Mouse (Mus musculus) kidney, adult 2 months (tissue): ENCODE data around the gene Ssx2ip. TPM values are rescaled to one million over a fixed set of nuclear protein-coding genes. Genes with fewer than 3 reads are reported as not detected.

Experiments used
- DNase-seq: peaks from one replicate; pipeline ENCODE4 v3.0.0; 2021
- H3K27ac ChIP-seq: fragments of 200-500 bp; 2 replicates; pipeline ENCODE4 v1.5.1; 2012; ENCODE audit warnings: low read depth, low read length, control low read depth, inconsistent platforms; ENCODE audit not compliant: insufficient read depth
- H3K27me3 ChIP-seq: fragments of 200-500 bp; replicated peaks from 2 replicates; pipeline ENCODE4 v1.6.1; 2012; ENCODE audit warnings: mild to moderate bottlenecking, moderate library complexity, low read length, inconsistent platforms; ENCODE audit not compliant: control insufficient read depth, insufficient read depth
- H3K36me3 ChIP-seq: fragments of 200-500 bp; 2 replicates; pipeline ENCODE4 v1.6.1; 2012; ENCODE audit warnings: mild to moderate bottlenecking, moderate library complexity, low read length, inconsistent platforms; ENCODE audit not compliant: control insufficient read depth, insufficient read depth
- H3K4me1 ChIP-seq: fragments of 200-500 bp; 2 replicates; pipeline ENCODE4 v1.6.1; 2011; ENCODE audit warnings: low read length; ENCODE audit not compliant: control insufficient read depth, insufficient read depth
- H3K4me3 ChIP-seq: fragments of 200-500 bp; 2 replicates; pipeline ENCODE4 v1.5.1; 2011; ENCODE audit warnings: mild to moderate bottlenecking, low read depth, low read length, control low read depth; ENCODE audit not compliant: insufficient read depth
- CTCF ChIP-seq: fragments of 200-500 bp; conservative IDR thresholded peaks from 2 replicates; pipeline ENCODE4 v1.5.1; 2011; ENCODE audit warnings: low read depth, mild to moderate bottlenecking, control low read depth, low read length, moderate library complexity, mixed read lengths; ENCODE audit not compliant: insufficient read depth, insufficient read length
- POLR2A ChIP-seq: fragments of 200-500 bp; IDR thresholded peaks from one replicate; pipeline ENCODE4 v1.6.1; 2011; ENCODE audit warnings: low read depth, low read length, control low read depth
- WGBS: fragments of 180-500 bp; shearing (Covaris S2); methylation state at CpG from one replicate; pipeline ENCODE4 v1.1.7; 2018; 5-methylcytosine and 5-hydroxymethylcytosine counted together
- polyA plus RNA-seq: library from polyadenylated mRNA; depleted of rRNA; stranded (reverse); fragments of >200 nt; gene quantifications from 2 replicates; pipeline ENCODE4 v1.2.3, GENCODE M21; 2012; rRNA removed

The Ssx2ip gene
- polyA plus RNA-seq, result 7.3 and 8.0 TPM in 2 replicates

- Histone ChIP-seq H3K4me1 (peaks cover 16% of the 10 kb centered on the region; the same call in 1 of the 2 replicates), H3K4me3 (peak within 1 kb of the TSS; percentile 94), H3K36me3 (no peaks in the 10 kb centered on the region), H3K27me3 (no peaks in the 10 kb centered on the region), H3K27ac (peak within 1 kb of the TSS; percentile 78)
- peak; percentile 98 for DNase-seq
- TF ChIP-seq POLR2A, result no peak
- TF ChIP-seq CTCF, result no peak
- under 1% methylated on average over 100 of the region's 100 CpGs for WGBS
These were observed at the start of gene Ssx2ip for GRCm38 (mm10) chr3:146404311-146405201. Ssx2ip (plus strand) TSS chr3:146404642.

GRCm38 (mm10) chr3:146355146-146355545 is 49.3 kb upstream of the Ssx2ip start:
- no peaks in the 10 kb centered on the region for H3K27me3 ChIP-seq
- 38% methylated on average over 3 of the region's 3 CpGs for whole genome bisulfite sequencing
- H3K4me3 ChIP-seq, result no peak overlapping the region
- TF ChIP-seq CTCF, result no peak
- TF ChIP-seq POLR2A, result no peak
- no peaks in the 10 kb centered on the region for H3K4me1 ChIP-seq
- no peak overlapping the region for H3K27ac ChIP-seq
- DNase-seq, result peak; percentile 28
- no peaks in the 10 kb centered on the region for H3K36me3 ChIP-seq

GRCm38 (mm10) chr3:146365471-146365870 is 39.0 kb upstream of the Ssx2ip start:
- no peaks in the 10 kb centered on the region for H3K36me3 ChIP-seq
- H3K4me1 ChIP-seq, result no peaks in the 10 kb centered on the region
- no peak overlapping the region for H3K27ac ChIP-seq
- WGBS, result 90% methylated on average over 9 of the region's 9 CpGs
- H3K4me3 ChIP-seq, result no peak overlapping the region
- no peaks in the 10 kb centered on the region for H3K27me3 ChIP-seq
- TF ChIP-seq POLR2A (no peak), CTCF (no peak)
- DNase-seq, result no peak

- Histone ChIP-seq H3K27me3 (no peaks in the 10 kb centered on the region), H3K36me3 (no peaks in the 10 kb centered on the region), H3K4me3 (no peak overlapping the region), H3K27ac (no peak overlapping the region), H3K4me1 (no peaks in the 10 kb centered on the region)
- 91% methylated on average over 2 of the region's 2 CpGs for WGBS
- no peak for TF ChIP-seq POLR2A
- TF ChIP-seq CTCF, result no peak
- DNase-seq, result no peak
These were observed 37.4 kb upstream of the Ssx2ip start for GRCm38 (mm10) chr3:146367058-146367457.

GRCm38 (mm10) chr3:146370553-146371095 is 33.8 kb upstream of the Ssx2ip start:
- Histone ChIP-seq H3K36me3 (no peaks in the 10 kb centered on the region), H3K27me3 (no peaks in the 10 kb centered on the region), H3K4me3 (no peak overlapping the region), H3K4me1 (no peaks in the 10 kb centered on the region), H3K27ac (no peak overlapping the region)
- DNase-seq, result no peak
- WGBS, result 87% methylated on average over 7 of the region's 7 CpGs
- TF ChIP-seq POLR2A (no peak), CTCF (no peak)

GRCm38 (mm10) chr3:146371201-146371600 is 33.2 kb upstream of the Ssx2ip start:
- WGBS, result 83% methylated on average over 5 of the region's 5 CpGs

GRCm38 (mm10) chr3:146374596-146375175 is 29.8 kb upstream of the Ssx2ip start:
- Histone ChIP-seq H3K27me3 (no peaks in the 10 kb centered on the region), H3K36me3 (no peaks in the 10 kb centered on the region), H3K4me1 (no peaks in the 10 kb centered on the region), H3K4me3 (no peak overlapping the region), H3K27ac (no peak overlapping the region)
- WGBS, result 88% methylated on average over 3 of the region's 3 CpGs
- TF ChIP-seq POLR2A, result no peak
- TF ChIP-seq CTCF, result no peak
- no peak for DNase-seq

More at GRCm38 (mm10) chr3:146371201-146371600, 33.2 kb upstream of the Ssx2ip start:
- TF ChIP-seq CTCF (no peak), POLR2A (no peak)
- Histone ChIP-seq H3K27me3 (no peaks in the 10 kb centered on the region), H3K4me1 (no peaks in the 10 kb centered on the region), H3K36me3 (no peaks in the 10 kb centered on the region), H3K4me3 (no peak overlapping the region), H3K27ac (no peak overlapping the region)
- no peak for DNase-seq
